Mouse (Mus musculus) megakaryocyte, embryonic 14.5 days (primary cell): Measurements from ENCODE around the gene Hba-a1.

Source experiments
- FLI1 ChIP-seq: IDR thresholded peaks from 2 replicates; pipeline ENCODE4 v1.6.1; 2012; ENCODE audit warnings: low read length, inconsistent platforms, mixed read lengths
- GATA1 ChIP-seq: IDR thresholded peaks from 3 replicates; pipeline ENCODE4 v1.6.1; 2012; ENCODE audit warnings: mixed read lengths, low read length, inconsistent platforms, borderline replicate concordance

DNA sequence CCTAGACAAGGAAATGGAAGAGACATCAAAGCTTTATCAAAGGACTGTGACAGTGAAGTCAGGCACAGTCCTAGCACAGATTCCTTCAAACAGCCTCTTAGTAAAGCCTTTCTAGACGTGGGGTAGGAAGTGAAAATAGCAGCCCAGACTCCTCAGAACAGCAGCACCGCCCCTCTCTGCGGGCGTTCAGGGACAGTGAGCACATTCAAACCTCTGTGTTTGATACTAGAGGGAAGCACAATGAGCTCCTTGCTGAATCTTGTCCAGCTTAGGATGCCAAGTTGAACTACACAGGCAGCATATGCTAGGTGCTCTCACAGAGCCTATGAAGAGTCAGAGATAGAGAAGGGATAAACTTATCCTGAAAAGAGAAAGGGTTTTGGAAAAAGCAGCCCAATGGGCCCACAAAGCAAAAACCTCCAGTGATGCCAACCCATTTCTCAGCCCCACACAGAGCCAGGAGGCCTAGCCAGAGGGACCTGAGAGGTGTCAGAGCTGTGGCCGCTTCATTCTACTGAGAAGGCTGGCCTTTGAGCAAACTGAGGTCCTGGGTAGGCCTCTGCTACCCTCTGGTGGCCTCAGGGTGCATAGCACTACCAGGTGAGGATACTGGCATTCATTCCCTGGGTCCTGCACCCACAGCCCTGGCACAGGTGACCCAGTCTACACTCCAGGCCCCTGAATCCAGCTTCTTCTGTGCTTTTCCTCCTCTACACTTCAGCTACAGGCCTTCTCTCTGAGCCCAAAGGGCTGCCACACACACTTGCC, 45.0 kb upstream of the Hba-a1 start:
- TF ChIP-seq GATA1 (no peak), FLI1 (no peak)
